Mouse (Mus musculus): ENCODE results near the gene Bcl2l13. TPM values are rescaled to one million over a fixed set of nuclear protein-coding genes. Genes with fewer than 3 reads are reported as not detected.

The Bcl2l13 gene
- polyA plus RNA-seq, 1 experiment from 2014 or later = 52.3 TPM

DNA sequence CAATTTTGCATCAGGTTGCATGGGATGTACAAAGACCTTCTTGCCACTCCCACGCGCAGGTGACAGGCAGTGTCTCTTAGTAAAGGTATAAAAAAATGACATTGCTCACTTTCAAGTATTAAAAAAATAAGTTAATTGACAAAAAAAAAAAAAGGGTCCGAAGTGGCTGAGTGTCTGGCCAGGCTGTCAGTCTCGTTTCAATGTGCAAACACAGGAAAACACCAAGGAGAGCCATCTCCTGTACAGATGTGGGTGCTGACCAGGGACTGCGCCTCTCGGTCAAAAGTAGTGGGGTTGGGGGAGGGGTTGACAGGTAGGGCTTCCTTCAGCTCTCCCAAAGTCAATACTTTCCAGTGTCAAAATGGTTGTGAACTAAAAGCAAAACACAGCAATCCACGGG, 97.7 kb downstream of the Bcl2l13 start:
- WGBS = 85% methylated on average over 7 of the region's 7 CpGs
- Histone ChIP-seq H3K4me1 (replicated peaks; ENCODE audit: control insufficient read depth, insufficient read depth, low read length) (peaks cover 17% of the 10 kb centered on the region), H3K9me3 (ENCODE audit: control insufficient read depth, low read length) (no peaks in the 10 kb centered on the region), H3K4me2 (no peak overlapping the region), H3K4me3 (ENCODE audit: low read depth, low read length) (no peak overlapping the region), H3K27ac (ENCODE audit: low read depth, low read length) (no peak overlapping the region), H3K9ac (ENCODE audit: low read depth, low read length) (no peak overlapping the region), H3K27me3 (replicated peaks; ENCODE audit: control insufficient read depth, insufficient read depth, low read length) (no peaks in the 10 kb centered on the region), H3K36me3 (ENCODE audit: control insufficient read depth, insufficient read depth, low read length) (peaks cover 16% of the 10 kb centered on the region)
- DNase-seq (ENCODE audit: low spot score) (no peak), ATAC-seq (replicated peaks; ENCODE audit: low FRiP score) (no peak)

DNA sequence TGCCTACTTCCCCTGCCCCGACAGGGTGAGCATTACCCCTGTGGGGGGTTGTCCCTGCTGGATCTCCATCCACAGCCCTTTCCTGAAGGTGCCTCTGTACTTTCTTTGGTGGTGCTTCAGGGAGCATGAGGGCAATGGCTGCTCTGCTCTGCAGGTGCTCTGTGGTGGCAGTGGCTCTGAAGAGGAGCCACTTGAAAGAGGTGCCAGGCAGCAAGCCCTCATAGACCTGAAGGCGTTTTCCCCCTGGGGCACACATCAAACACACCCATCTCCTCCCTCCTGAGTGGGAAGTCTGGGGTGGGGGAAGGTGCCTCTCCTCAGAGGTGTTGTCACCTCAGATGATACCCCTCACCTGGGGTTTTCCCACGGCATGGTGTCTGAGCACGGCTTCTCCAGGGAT, 98.2 kb downstream of the Bcl2l13 start:
- 79% methylated on average over 4 of the region's 4 CpGs for WGBS
- H3K9me3 ChIP-seq (ENCODE audit: control insufficient read depth, low read length) = no peaks in the 10 kb centered on the region

DNA sequence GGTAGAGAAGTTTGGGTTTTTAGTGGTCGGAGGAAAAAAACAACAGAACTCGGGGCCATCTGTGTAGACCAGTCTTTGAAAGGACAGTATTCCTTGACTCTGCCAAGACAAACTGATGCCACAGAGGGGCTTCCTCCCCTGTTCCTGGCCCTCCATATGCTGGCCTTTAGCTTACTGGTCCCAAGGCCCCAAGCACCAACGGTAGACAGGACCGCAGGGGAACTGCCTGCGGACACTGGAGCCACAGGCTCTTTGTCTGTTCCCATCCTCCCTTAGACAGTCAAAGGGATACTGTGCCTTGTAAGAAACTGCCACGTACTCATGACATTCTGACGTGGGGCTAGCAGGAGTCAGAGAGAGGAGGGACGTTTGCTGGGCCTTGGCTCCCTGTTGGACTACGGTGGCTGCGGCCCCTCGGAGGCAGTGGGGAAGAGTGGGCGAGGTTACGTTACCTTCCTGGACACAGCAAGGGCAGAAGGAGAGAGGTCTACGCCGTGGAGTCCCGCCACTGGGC, 101.1 kb downstream of the Bcl2l13 start:
- no peak overlapping the region for H3K4me3 ChIP-seq (ENCODE audit: low read depth, low read length)
- no peaks in the 10 kb centered on the region for H3K27me3 ChIP-seq (replicated peaks; ENCODE audit: control insufficient read depth, insufficient read depth, low read length)
- DNase-seq (ENCODE audit: low spot score) = no peak
- 82% methylated on average over 16 of the region's 16 CpGs for WGBS
- H3K4me2 ChIP-seq = no peak overlapping the region
- H3K36me3 ChIP-seq (ENCODE audit: control insufficient read depth, insufficient read depth, low read length) = peaks cover 16% of the 10 kb centered on the region
- ATAC-seq (replicated peaks; ENCODE audit: low FRiP score) = no peak
- no peak overlapping the region for H3K9ac ChIP-seq (ENCODE audit: low read depth, low read length)
- peaks cover 10% of the 10 kb centered on the region; the same call in 1 of the 2 replicates for H3K4me1 ChIP-seq (replicated peaks; ENCODE audit: control insufficient read depth, insufficient read depth, low read length)
- H3K9me3 ChIP-seq (ENCODE audit: control insufficient read depth, low read length) = no peaks in the 10 kb centered on the region
- no peak overlapping the region for H3K27ac ChIP-seq (ENCODE audit: low read depth, low read length)

More for the DNA sequence above, 98.2 kb downstream of the Bcl2l13 start:
- peaks cover 16% of the 10 kb centered on the region for H3K36me3 ChIP-seq (ENCODE audit: control insufficient read depth, insufficient read depth, low read length)
- H3K4me1 ChIP-seq (replicated peaks; ENCODE audit: control insufficient read depth, insufficient read depth, low read length) = peaks cover 17% of the 10 kb centered on the region
- ATAC-seq (replicated peaks; ENCODE audit: low FRiP score) = no peak
- H3K4me2 ChIP-seq = no peak overlapping the region
- no peaks in the 10 kb centered on the region for H3K27me3 ChIP-seq (replicated peaks; ENCODE audit: control insufficient read depth, insufficient read depth, low read length)
- H3K9ac ChIP-seq (ENCODE audit: low read depth, low read length) = no peak overlapping the region
- no peak overlapping the region for H3K4me3 ChIP-seq (ENCODE audit: low read depth, low read length)
- H3K27ac ChIP-seq (ENCODE audit: low read depth, low read length) = no peak overlapping the region
- no peak for DNase-seq (ENCODE audit: low spot score)

DNA sequence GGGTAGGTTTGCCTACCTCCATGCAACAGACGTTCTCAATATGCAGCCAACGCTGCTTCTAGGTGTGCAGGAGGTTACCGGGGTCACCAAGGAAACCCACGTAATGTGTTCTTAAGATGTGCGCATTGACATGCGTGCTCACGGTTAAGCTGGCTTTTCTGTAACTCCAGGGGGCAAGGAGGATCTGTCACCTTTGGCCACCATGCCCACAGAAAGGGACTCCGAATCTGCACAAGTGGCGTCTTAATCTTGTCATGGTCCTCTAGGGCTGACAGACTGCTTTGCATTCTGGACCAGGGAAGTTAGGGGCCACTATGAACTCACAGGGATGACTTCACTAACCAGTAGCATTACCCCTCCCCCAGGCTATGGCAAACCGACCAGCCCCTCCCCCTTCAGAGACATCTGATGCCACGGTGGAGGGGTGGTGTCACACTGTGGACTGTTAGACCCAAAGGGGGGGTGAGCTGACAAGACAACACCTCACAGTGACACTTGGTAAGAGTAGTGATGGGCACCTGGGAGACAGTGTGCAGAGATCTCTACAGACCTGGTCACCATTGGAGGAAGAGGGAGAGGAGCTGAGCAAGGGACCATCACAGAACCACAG, 102.1 kb downstream of the Bcl2l13 start:
- no peak overlapping the region for H3K4me2 ChIP-seq
- no peaks in the 10 kb centered on the region for H3K27me3 ChIP-seq (replicated peaks; ENCODE audit: control insufficient read depth, insufficient read depth, low read length)
- WGBS = 76% methylated on average over 11 of the region's 11 CpGs
- peak; percentile 49 for ATAC-seq (replicated peaks; ENCODE audit: low FRiP score)
- no peak for DNase-seq (ENCODE audit: low spot score)
- no peak overlapping the region for H3K4me3 ChIP-seq (ENCODE audit: low read depth, low read length)
- H3K4me1 ChIP-seq (replicated peaks; ENCODE audit: control insufficient read depth, insufficient read depth, low read length) = peaks cover 5% of the 10 kb centered on the region; the same call in 1 of the 2 replicates
- H3K9me3 ChIP-seq (ENCODE audit: control insufficient read depth, low read length) = no peaks in the 10 kb centered on the region
- H3K36me3 ChIP-seq (ENCODE audit: control insufficient read depth, insufficient read depth, low read length) = peaks cover 12% of the 10 kb centered on the region
- H3K9ac ChIP-seq (ENCODE audit: low read depth, low read length) = no peak overlapping the region
- H3K27ac ChIP-seq (ENCODE audit: low read depth, low read length) = no peak overlapping the region

DNA sequence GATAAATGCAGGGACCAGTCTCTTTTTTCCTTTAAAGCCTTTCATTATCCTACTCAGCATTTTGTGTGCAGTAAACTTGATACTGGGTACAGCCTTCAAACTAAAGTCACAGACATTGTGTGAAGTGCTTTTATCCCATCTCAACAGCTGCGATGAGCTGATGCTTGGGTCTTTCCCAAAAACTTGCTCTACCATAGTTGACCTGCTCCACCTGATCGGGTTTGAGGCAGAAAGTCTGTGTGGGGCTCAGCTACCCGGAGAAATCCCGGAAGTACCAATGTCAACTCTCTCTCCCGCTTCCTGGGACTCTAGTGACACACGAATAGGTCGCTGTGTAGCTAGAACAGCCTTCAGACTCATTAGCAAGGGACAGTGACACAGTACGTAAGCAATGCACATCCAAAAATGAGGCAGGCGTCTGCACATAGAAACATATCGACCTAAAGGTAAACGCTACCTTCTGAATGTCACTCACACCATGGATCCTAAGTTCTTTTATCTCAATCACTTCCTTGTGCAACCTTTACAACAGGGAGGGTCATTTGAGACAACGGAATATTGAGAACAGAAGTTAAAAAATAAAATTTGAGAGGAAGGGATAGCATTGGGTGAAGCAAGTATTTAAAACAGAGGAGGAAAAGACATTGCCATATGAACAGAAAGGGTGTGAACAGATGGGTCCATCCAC, 102.9 kb downstream of the Bcl2l13 start:
- Histone ChIP-seq H3K27me3 (replicated peaks; ENCODE audit: control insufficient read depth, insufficient read depth, low read length) (no peaks in the 10 kb centered on the region), H3K36me3 (ENCODE audit: control insufficient read depth, insufficient read depth, low read length) (peaks cover 12% of the 10 kb centered on the region), H3K4me1 (replicated peaks; ENCODE audit: control insufficient read depth, insufficient read depth, low read length) (peaks cover 12% of the 10 kb centered on the region; the same call in 1 of the 2 replicates), H3K9ac (ENCODE audit: low read depth, low read length) (no peak overlapping the region), H3K27ac (ENCODE audit: low read depth, low read length) (no peak overlapping the region), H3K4me3 (ENCODE audit: low read depth, low read length) (no peak overlapping the region), H3K4me2 (no peak overlapping the region), H3K9me3 (ENCODE audit: control insufficient read depth, low read length) (no peaks in the 10 kb centered on the region)
- WGBS = 86% methylated on average over 12 of the region's 12 CpGs
- ATAC-seq (replicated peaks; ENCODE audit: low FRiP score) (no peak; the same call in 1 of the 2 replicates), DNase-seq (ENCODE audit: low spot score) (no peak)

DNA sequence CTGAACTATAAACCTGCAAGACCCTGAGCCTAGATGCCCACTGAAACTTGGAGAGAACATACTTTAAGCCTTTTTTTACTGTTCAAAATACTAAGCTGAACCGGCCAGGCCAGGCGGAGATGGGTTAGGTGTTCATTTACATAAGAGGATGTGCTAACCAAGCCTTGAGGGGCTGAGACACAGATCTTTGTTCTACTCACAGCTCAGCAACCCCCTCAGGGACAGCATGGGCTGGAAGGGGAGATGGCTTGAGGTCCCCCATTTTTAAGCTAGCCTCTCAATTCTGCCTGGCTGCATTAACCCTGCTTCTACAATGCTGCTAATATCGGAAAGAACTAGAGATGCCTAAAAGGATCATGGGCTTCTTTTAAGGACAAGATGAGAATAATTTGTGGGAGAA, 103.8 kb downstream of the Bcl2l13 start:
- Histone ChIP-seq H3K27ac (ENCODE audit: low read depth, low read length) (no peak overlapping the region), H3K4me2 (no peak overlapping the region), H3K36me3 (ENCODE audit: control insufficient read depth, insufficient read depth, low read length) (peaks cover 3% of the 10 kb centered on the region), H3K9ac (ENCODE audit: low read depth, low read length) (no peak overlapping the region), H3K4me3 (ENCODE audit: low read depth, low read length) (no peak overlapping the region), H3K9me3 (ENCODE audit: control insufficient read depth, low read length) (no peaks in the 10 kb centered on the region), H3K4me1 (replicated peaks; ENCODE audit: control insufficient read depth, insufficient read depth, low read length) (peaks cover 13% of the 10 kb centered on the region; the same call in 1 of the 2 replicates), H3K27me3 (replicated peaks; ENCODE audit: control insufficient read depth, insufficient read depth, low read length) (no peaks in the 10 kb centered on the region)
- no peak for DNase-seq (ENCODE audit: low spot score)
- ATAC-seq (replicated peaks; ENCODE audit: low FRiP score) = no peak
- 86% methylated on average over 3 of the region's 3 CpGs for WGBS

DNA sequence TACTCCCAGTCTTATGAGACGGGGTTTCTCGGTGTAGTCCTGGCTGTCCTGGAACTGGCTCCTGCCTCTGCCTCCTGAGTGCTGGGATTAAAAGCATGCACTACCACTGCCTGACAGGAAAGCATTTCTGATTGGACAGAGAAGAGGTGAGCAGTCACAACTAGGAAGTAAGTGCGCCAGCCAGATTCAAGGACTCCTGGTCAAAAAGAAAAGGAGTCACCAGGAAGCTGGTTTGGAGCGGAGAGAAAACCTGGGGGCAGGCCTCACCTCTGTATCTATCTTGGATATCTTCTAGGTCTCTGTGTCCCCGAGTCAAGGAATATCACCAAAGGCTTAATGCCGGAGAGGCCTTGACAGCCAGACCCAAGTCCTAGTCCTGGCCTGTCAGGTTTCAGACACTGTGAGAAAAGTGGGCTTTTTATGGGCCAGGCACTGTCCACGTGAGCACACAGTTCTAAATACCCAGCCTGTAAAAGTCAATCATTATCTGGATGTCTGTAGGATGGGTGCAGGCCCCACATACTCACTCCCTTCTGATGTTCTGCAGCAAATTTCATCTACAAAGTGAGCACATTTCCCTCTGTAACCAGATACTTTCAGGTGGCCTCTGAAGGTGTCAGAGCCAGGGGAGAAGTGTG, 104.6 kb downstream of the Bcl2l13 start:
- ATAC-seq (replicated peaks; ENCODE audit: low FRiP score) (no peak), DNase-seq (ENCODE audit: low spot score) (no peak)
- H3K4me2 ChIP-seq = no peak overlapping the region
- no peak overlapping the region for H3K9ac ChIP-seq (ENCODE audit: low read depth, low read length)
- no peaks in the 10 kb centered on the region for H3K27me3 ChIP-seq (replicated peaks; ENCODE audit: control insufficient read depth, insufficient read depth, low read length)
- no peak overlapping the region for H3K27ac ChIP-seq (ENCODE audit: low read depth, low read length)
- 85% methylated on average over 7 of the region's 7 CpGs for WGBS
- H3K36me3 ChIP-seq (ENCODE audit: control insufficient read depth, insufficient read depth, low read length) = no peaks in the 10 kb centered on the region
- H3K9me3 ChIP-seq (ENCODE audit: control insufficient read depth, low read length) = no peaks in the 10 kb centered on the region
- H3K4me3 ChIP-seq (ENCODE audit: low read depth, low read length) = no peak overlapping the region
- H3K4me1 ChIP-seq (replicated peaks; ENCODE audit: control insufficient read depth, insufficient read depth, low read length) = peaks cover 13% of the 10 kb centered on the region; the same call in 1 of the 2 replicates

DNA sequence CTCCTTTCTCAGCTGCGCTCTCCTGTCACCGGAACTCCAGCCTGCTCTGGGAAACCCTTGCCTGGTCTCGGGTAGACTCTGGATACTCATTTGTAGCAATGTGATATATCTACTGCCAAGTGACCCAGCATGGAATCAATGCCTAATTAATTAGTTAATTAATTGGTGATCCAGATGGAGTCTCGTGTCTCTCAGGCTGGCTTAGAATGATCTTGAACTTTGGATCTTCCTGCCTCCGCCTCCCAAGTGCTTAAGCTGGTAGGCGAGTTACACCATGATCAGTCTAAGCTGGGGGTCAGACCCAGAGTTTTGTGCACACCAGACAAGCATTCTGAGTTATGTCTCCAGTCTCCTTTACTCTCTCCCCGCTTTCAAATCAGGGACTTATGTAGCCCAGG, 105.1 kb downstream of the Bcl2l13 start:
- Histone ChIP-seq H3K4me1 (replicated peaks; ENCODE audit: control insufficient read depth, insufficient read depth, low read length) (peaks cover 13% of the 10 kb centered on the region; the same call in 1 of the 2 replicates), H3K9me3 (ENCODE audit: control insufficient read depth, low read length) (no peaks in the 10 kb centered on the region), H3K9ac (ENCODE audit: low read depth, low read length) (no peak overlapping the region), H3K4me3 (ENCODE audit: low read depth, low read length) (no peak overlapping the region), H3K4me2 (no peak overlapping the region), H3K27ac (ENCODE audit: low read depth, low read length) (no peak overlapping the region), H3K36me3 (ENCODE audit: control insufficient read depth, insufficient read depth, low read length) (no peaks in the 10 kb centered on the region), H3K27me3 (replicated peaks; ENCODE audit: control insufficient read depth, insufficient read depth, low read length) (no peaks in the 10 kb centered on the region)
- WGBS = 89% methylated on average over 7 of the region's 7 CpGs
- DNase-seq (ENCODE audit: low spot score) (no peak), ATAC-seq (replicated peaks; ENCODE audit: low FRiP score) (no peak)

Measured in liver, embryonic 11.5 days (tissue).